Comparison of ENCODE assay signal across 10 mouse cellular contexts in genomic region chr17:16218623-16219022, GRCm38 (mm10).
DNase-seq lines count a peak whose midpoint lies in the region; ATAC-seq and TF ChIP-seq lines count a peak whose summit lies in the region.
"Had no signal": no experiment of that assay in that cellular context is flagged by ENCODE, and none has a peak within 500 bp of the region (broad histone marks: within the 10 kb centered on the region; RNA-seq: fewer than 3 reads in every experiment).

No protein-coding gene starts in this region.

- WGBS in lung, embryonic 14.5 days, result 48% methylated on average over 2 of the region's 2 CpGs
- 67% methylated on average over 2 of the region's 2 CpGs for WGBS in neural tube, embryonic 11.5 days

- ATAC-seq in lung, embryonic 14.5 days (ENCODE audit: insufficient read depth), result peak; percentile 49; the same call in 1 of the 2 replicates
- ATAC-seq in neural tube, embryonic 11.5 days (ENCODE audit: insufficient read depth, low FRiP score, low TSS enrichment), result peak; percentile 35; the same call in 1 of the 2 replicates

- H3K27ac ChIP-seq in lung, embryonic 14.5 days (ENCODE audit: low read depth), result no peak overlapping the region
- H3K27ac ChIP-seq in neural tube, embryonic 11.5 days (ENCODE audit: low read depth, low read length), result no peak overlapping the region

- H3K4me3 ChIP-seq in lung, embryonic 14.5 days (ENCODE audit: low read depth, low read length), result no peak overlapping the region
- no peak overlapping the region for H3K4me3 ChIP-seq in neural tube, embryonic 11.5 days (ENCODE audit: low read depth, low read length)

- no peak for TF ChIP-seq CTCF in lung, embryonic 14.5 days (IDR thresholded peaks at IDR 0.05; ENCODE audit: low read depth)

- H3K9me3 ChIP-seq in lung, embryonic 14.5 days (ENCODE audit: low read depth, low read length), result no peaks in the 10 kb centered on the region
- H3K9me3 ChIP-seq in neural tube, embryonic 11.5 days (ENCODE audit: control insufficient read depth, low read length), result no peaks in the 10 kb centered on the region

- DNase-seq in embryo, embryonic 10.5 days (ENCODE audit: low spot score), result peak; percentile 23
- no peak for DNase-seq in embryo, embryonic 9.5 days (ENCODE audit: extremely low spot score)
- peak; percentile 22 for DNase-seq in lung, embryonic 14.5 days
- no peak for DNase-seq in lung, adult 18-20 months
- DNase-seq in gastrocnemius, postnatal 4 days (ENCODE audit: low spot score in 2 of 2), result peak; percentile 17 to 41
- DNase-seq in neural tube, embryonic 11.5 days (ENCODE audit: low spot score), result peak; percentile 17
- DNase-seq in right cerebral cortex, postnatal 25 days, result no peak
- DNase-seq in yolk sac, embryonic 10.5 days (ENCODE audit: low spot score), result no peak
- DNase-seq: kidney, postnatal 4 days had no signal

- H3K27me3 ChIP-seq in lung, embryonic 14.5 days (ENCODE audit: insufficient read depth, low read length), result no peaks in the 10 kb centered on the region
- H3K27me3 ChIP-seq in neural tube, embryonic 11.5 days (ENCODE audit: control insufficient read depth, insufficient read depth, low read length), result no peaks in the 10 kb centered on the region

- no peaks in the 10 kb centered on the region for H3K4me1 ChIP-seq in lung, embryonic 14.5 days (ENCODE audit: insufficient read depth)
- no peaks in the 10 kb centered on the region for H3K4me1 ChIP-seq in neural tube, embryonic 11.5 days (ENCODE audit: control insufficient read depth, insufficient read depth, low read length)

- H3K4me2 ChIP-seq in lung, embryonic 14.5 days, result no peak overlapping the region
- H3K4me2 ChIP-seq in neural tube, embryonic 11.5 days (ENCODE audit: low read depth), result no peak overlapping the region
- H3K4me2 ChIP-seq: liver, embryonic 11.5 days had no signal

- no peak overlapping the region for H3K9ac ChIP-seq in lung, embryonic 14.5 days
- no peak overlapping the region for H3K9ac ChIP-seq in neural tube, embryonic 11.5 days (ENCODE audit: low read length)

- H3K36me3 ChIP-seq in lung, embryonic 14.5 days (ENCODE audit: insufficient read depth), result no peaks in the 10 kb centered on the region
- H3K36me3 ChIP-seq in neural tube, embryonic 11.5 days (ENCODE audit: control insufficient read depth, insufficient read depth, low read length), result no peaks in the 10 kb centered on the region

Comparison
In these comparisons a context has a peak if more than half of its experiments do, and no peak if none do; other contexts are left out.
1. DNase-seq: peak in embryo, embryonic 10.5 days (single experiment), lung, embryonic 14.5 days (single experiment), gastrocnemius, postnatal 4 days (2 of 2) and neural tube, embryonic 11.5 days (single experiment); none in embryo, embryonic 9.5 days (single experiment), lung, adult 18-20 months (0 of 2), right cerebral cortex, postnatal 25 days (single experiment) and yolk sac, embryonic 10.5 days (single experiment).